Mouse (Mus musculus): ENCODE measurements around the gene Blcap. TPM values are rescaled to one million over a fixed set of nuclear protein-coding genes. Genes with fewer than 3 reads are reported as not detected.

The Blcap gene
- total RNA-seq, 2 experiments from 2014 or later, result 29.7 to 36.5 TPM

DNA sequence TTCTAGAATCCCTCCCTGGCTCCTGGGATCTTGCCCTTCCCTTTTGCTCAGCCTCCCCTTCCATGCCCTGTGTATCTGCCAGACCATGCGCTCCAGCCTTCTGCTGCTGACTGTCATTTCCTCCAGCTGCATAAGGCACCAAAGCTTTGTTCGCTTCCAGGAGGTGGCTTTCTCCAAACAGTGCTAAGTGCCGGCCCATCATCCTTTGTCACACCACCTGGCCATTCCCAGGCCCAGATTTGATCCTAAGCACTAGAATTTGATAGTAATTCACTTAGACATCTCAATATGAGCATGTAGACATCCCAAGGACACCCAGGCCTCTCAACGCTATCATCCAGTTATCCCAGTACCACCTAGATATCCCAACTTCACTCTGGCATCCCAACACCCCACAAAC lies 36.9 kb downstream of the Blcap start:
- DNase-seq, result no peak
- no peak for TF ChIP-seq CTCF (IDR thresholded peaks at IDR 0.05)
- Histone ChIP-seq H3K27ac (no peak overlapping the region), H3K4me3 (no peak overlapping the region)
- intact Hi-C loops (cut with DNase I), result no loop called here

DNA sequence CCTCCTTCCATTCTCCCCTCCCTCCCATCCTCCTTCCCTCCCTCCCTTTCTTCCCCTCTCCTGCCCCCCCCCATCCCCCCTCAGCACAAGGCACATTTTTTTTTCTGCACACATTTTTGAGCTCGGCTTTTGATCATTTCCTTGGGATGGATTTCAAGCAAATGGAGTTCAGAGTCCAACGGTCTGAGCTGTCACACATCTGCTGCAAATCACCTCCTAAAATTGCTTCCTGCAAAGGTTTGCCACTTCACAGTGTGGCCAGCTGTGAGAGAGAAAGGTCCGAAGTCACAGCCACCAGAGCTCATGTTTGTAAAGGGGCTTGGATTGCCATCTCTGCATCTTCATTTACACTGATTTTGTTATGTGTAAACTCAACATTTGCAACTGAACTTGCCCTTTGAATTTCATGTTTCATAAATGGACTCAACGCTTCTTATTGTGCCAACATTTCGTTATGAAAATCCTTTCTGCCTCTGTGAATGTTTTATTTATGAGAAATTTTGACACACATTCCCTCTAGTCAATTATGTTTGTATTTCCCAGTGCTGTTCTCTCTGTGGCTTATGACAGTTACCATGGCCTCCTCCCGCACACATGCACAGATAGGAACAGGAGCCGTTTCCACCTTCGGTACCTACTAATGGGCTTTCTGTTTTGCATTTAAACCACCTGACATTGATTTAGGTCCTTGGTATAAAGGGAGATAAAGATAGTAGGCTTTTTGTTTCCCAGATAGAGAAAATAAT lies 39.2 kb downstream of the Blcap start:
- TF ChIP-seq CTCF (IDR thresholded peaks at IDR 0.05), result no peak
- H3K4me3 ChIP-seq, result no peak overlapping the region

DNA sequence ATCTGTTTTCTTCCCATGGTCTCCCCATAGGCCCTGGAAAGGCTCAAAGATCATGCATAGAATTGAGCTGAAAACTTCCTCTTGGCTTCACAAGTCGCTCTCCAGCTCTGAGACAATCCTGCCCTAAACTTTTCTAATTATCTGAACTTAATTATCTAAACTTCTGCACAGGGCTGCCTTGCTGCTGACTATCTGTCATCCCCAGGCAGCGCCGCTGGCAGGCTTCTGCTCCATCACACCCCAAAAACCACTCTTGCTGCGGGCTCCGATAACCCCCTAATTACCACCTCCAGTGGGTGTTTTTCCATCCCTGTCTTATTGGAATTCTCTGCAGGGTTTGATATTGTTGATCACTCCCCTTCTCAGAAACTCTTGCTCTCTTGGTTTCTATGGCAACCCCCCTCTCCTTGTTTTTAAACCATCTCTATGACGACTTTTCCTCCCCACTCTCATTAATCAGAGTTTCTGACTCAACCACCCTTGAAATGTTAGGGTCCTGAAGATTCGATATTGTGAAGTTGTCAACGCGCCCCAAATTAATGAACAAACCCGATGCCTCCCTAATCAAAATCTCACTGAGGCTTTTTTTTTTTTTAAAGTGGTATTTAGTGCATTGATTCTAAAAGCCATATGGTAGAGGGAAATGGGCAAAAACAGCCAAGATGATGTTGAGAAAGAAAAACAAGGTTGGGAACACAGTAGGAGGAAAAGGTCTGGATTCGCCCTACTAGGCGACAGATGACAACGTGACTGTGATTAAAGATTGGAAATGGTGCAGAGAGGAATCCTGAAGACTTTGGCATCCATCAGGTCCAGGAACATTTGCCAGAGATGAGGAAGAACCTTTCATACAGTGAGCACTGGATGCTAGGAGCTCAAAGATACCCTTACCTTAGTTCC lies 40.8 kb downstream of the Blcap start:
- no peak for TF ChIP-seq CTCF (IDR thresholded peaks at IDR 0.05)
- Histone ChIP-seq H3K27ac (no peak overlapping the region), H3K4me3 (no peak overlapping the region)
- intact Hi-C loops (cut with DNase I), result no loop called here
- no peak for DNase-seq

More for the DNA sequence above, 39.2 kb downstream of the Blcap start:
- intact Hi-C loops (cut with DNase I), result no loop called here
- H3K27ac ChIP-seq, result no peak overlapping the region
- DNase-seq, result no peak

DNA sequence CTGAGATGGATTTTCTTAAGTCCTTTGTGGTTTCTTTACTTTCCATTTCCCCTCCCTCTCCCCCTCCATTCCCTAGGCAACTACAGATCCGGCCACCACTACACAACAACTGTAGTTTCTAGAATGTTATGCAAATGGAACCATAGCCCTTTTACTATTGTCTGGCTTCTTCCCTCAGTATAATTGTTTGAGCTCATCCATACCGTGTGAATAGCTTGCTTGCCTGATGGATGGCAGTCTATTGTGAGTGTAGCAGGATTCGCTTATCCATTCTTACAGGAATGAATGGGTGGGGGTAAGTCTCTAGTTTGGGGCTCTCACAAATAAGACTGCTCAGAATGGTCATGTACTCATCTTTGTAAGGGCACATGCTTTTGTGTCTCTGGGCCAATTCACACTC lies 48.5 kb downstream of the Blcap start:
- intact Hi-C loops (cut with DNase I), result no loop called here

DNA sequence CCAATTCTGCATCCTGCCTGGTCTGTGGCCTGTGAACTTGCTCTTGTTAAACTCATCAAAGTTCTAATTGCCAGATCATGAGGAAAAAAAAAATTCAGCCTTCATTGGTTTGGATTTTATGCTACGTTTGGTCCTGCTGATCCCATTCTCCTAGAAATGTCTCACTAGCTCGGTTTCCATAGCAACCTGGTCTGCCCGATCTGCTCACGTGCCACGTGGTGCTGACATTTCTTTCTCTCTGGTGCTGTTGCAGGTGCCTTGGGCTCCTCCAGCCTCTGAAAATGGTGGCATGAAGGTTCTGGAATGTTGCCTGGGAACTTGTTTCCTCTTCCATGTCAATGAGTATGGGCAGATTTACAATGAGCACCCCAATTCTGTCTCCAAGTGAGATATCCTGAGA lies 50.6 kb downstream of the Blcap start:
- intact Hi-C loops (cut with DNase I), result no loop called here
- TF ChIP-seq CTCF (IDR thresholded peaks at IDR 0.05), result no peak
- no peak overlapping the region for H3K27ac ChIP-seq
- no peak overlapping the region for H3K4me3 ChIP-seq
- no peak for DNase-seq

More for the DNA sequence above, 48.5 kb downstream of the Blcap start:
- TF ChIP-seq CTCF (IDR thresholded peaks at IDR 0.05), result no peak
- Histone ChIP-seq H3K27ac (no peak overlapping the region), H3K4me3 (no peak overlapping the region)
- no peak for DNase-seq

DNA sequence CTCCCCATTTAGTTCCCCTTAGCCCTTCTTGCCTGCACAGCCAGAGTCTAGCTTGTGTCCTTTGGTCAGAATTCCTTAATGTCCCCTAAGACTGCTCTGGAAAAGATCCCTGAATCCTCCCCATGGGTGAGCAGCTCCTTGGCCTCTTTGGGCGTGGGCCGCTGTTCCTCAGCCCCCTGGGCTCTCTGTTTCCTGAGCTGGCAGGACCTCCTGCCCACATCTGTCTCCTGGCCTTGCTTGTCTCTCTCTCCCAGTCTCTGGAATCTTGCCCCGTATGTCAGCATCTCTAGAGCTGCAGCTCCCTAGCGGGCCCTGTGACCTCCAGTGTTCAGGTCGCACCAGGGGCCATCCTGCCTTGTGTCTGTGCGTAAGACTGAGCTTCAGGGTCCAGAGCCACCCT lies 51.6 kb downstream of the Blcap start:
- no peak for TF ChIP-seq CTCF (IDR thresholded peaks at IDR 0.05)
- Histone ChIP-seq H3K27ac (no peak overlapping the region), H3K4me3 (no peak overlapping the region)
- DNase-seq, result peak; percentile 27
- intact Hi-C loops (cut with DNase I), result no loop called here

DNA sequence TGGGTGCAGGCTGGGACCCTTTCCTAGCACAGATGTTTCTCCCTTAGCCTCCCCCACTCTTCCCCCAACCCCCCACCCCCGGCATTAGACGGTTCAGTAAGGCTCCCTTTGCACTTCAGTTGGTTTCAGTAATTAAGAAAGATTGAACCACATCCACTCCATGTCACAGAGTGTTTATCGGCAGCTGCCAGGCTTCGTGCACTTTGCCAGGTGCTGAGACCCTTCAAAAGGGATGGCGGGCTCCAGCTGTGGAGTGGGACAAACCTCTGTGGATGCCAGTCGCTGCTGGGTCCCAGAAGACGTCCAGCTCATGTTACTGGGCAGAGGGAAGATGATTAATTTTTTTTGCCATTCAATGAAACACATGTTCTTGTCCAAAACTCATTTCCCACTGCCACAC lies 52.6 kb downstream of the Blcap start:
- no peak overlapping the region for H3K27ac ChIP-seq
- H3K4me3 ChIP-seq, result no peak overlapping the region
- no peak for DNase-seq
- intact Hi-C loops (cut with DNase I), result no loop called here
- TF ChIP-seq CTCF (IDR thresholded peaks at IDR 0.05), result no peak

DNA sequence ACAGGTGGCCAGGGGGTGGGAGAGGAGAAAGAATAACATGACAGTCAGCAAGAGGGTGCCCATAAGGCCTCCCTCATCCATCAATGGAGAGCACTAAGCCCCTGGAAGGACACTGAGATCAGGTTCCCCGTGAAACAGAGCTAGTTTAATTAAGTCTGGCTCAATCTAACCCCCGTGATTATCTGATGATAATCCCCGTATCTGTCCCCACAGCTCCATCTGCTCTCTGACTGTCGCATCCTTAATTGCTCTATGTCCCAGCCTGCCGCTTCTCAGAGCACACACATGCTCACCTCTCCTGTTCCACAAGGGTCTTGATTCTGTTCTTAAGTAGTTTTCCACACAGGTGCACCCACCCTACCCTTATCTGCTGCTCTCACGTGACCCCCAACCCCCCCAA lies 53.5 kb downstream of the Blcap start:
- Histone ChIP-seq H3K4me3 (no peak overlapping the region), H3K27ac (no peak overlapping the region)
- no peak for TF ChIP-seq CTCF (IDR thresholded peaks at IDR 0.05)
- no peak for DNase-seq
- intact Hi-C loops (cut with DNase I), result no loop called here

DNA sequence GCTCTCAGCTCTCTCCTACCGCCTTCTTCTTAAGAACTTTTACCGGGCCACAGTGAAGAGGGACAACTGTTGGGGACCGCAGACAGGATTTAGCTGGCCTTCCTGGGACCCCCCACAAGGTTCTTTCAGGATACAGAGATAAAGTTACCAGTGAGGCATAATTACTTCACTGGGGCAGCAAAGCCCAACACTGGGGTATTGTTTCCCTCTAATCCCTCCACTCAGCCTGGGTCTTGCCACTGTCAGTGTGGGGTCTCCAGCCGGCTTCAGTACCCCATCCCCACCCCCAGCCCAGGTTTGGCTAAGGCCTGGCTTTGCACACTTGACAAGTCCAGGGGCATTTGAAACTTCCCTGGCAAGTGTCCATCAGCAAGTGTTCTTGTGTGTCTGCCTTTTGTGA lies 56.7 kb downstream of the Blcap start:
- intact Hi-C loops (cut with DNase I), result no loop called here
- H3K4me3 ChIP-seq, result no peak overlapping the region
- H3K27ac ChIP-seq, result no peak overlapping the region
- no peak for DNase-seq
- no peak for TF ChIP-seq CTCF (IDR thresholded peaks at IDR 0.05)

DNA sequence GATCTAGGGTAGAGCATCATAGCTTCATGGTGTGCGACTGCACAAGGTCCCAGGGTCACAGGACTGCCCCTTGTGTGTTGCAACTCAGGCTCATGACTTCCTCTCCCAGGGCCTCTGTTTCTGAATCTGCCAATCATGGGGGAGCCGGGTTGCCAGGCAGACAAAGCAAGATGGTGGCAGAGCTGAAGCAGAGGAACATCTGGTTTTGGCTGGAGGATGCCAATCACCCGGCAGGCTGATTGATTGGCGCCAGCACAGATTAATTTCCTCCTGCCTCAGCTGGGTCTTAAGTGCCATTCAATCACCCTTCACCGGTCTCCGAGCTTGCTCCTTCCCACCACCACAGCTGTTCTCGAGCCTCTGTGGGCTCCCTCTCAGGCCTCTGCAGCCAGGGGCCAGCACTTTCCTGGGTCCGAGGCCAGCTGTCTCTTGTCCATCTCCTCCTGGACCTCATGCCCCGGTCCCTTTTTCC lies 57.3 kb downstream of the Blcap start:
- no peak for TF ChIP-seq CTCF (IDR thresholded peaks at IDR 0.05)
- no peak for DNase-seq
- no peak overlapping the region for H3K27ac ChIP-seq
- intact Hi-C loops (cut with DNase I), result no loop called here
- no peak overlapping the region for H3K4me3 ChIP-seq

DNA sequence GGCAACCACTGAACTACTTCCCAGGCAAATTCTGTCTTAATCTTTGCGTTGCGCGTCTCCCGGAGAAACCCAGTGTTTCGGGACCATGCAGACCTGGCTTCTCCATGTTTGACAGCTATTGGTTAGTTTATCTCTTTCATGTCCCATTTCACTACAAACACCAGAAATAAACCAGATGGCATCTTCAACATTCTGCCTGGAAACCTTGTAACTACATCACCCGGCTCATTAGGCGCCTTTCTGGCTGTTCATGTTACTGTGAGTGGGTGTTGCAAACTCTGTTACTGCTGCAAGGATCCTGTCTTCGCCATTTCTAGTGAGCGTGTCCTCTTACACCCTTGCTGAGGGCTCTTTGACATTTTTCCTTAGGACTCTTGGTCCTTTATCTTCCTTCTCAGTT lies 58.2 kb downstream of the Blcap start:
- DNase-seq, result no peak
- Histone ChIP-seq H3K4me3 (no peak overlapping the region), H3K27ac (no peak overlapping the region)
- intact Hi-C loops (cut with DNase I), result no loop called here
- TF ChIP-seq CTCF (IDR thresholded peaks at IDR 0.05), result no peak

DNA sequence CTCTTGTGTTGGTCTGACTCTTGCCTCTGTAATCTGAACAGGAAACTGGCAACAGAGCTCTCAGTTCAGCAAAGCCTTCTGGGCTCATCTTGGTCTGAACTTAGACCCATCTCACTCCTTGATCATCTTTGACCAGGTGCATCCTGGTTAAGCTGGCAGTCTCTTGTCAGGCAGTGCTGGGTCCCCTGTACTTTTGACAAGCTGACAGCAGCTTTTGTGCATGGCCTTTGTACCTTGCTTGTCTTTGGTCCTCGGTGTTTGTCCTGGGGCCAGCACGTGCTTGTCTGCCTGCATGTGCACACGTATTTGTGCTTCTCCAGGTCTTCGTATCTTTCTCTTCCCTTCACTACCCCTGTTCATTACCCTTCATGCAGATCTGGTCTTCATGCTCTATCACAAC lies 61.0 kb downstream of the Blcap start:
- DNase-seq, result no peak
- no peak overlapping the region for H3K27ac ChIP-seq
- intact Hi-C loops (cut with DNase I), result no loop called here
- no peak for TF ChIP-seq CTCF (IDR thresholded peaks at IDR 0.05)
- H3K4me3 ChIP-seq, result no peak overlapping the region

DNA sequence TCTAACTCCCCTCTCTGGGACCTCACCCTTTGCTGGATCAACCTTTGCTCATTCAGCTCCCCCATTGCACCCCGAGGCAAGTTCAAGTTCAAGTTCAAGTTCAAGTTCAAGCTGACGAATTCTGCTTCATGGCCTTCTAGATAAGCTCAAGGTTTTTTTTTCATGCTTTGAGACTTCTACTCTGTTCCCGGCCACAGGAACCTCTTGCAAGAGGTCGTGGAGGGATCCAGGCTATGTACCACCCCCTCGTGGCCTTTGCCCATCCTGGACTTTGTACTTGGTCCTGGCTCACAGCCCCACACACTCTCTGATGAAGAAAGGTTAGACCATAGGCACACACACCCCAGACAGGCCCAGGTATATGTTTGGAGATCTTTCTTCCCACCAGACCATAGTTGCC lies 61.9 kb downstream of the Blcap start:
- intact Hi-C loops (cut with DNase I), result no loop called here
- H3K27ac ChIP-seq, result no peak overlapping the region
- no peak for TF ChIP-seq CTCF (IDR thresholded peaks at IDR 0.05)
- H3K4me3 ChIP-seq, result no peak overlapping the region
- no peak for DNase-seq
